Mouse (Mus musculus) erythroblast, embryonic 14.5 days (primary cell): Measurements from ENCODE around the gene Gm37240. TPM values are rescaled to one million over a fixed set of nuclear protein-coding genes. Genes with fewer than 3 reads are reported as not detected.

Experiments used
- H3K27me3 ChIP-seq: 2 replicates; pipeline ENCODE4 v1.6.1; 2012; ENCODE audit warnings: inconsistent platforms; ENCODE audit not compliant: control insufficient read depth
- H3K36me3 ChIP-seq: 2 replicates; pipeline ENCODE4 v1.6.1; 2012; ENCODE audit warnings: mild to moderate bottlenecking, inconsistent platforms; ENCODE audit not compliant: control insufficient read depth
- H3K4me1 ChIP-seq: 2 replicates; pipeline ENCODE4 v1.6.1; 2012; ENCODE audit warnings: inconsistent platforms; ENCODE audit not compliant: control insufficient read depth
- H3K4me3 ChIP-seq: replicated peaks from 2 replicates; pipeline ENCODE3; 2012; ENCODE audit warnings: moderate library complexity, mild to moderate bottlenecking, inconsistent platforms
- H3K9me3 ChIP-seq: 2 replicates; pipeline ENCODE4 v1.6.1; 2012; ENCODE audit warnings: low read length, inconsistent platforms, mixed read lengths; ENCODE audit not compliant: control insufficient read depth
- GATA1 ChIP-seq: IDR thresholded peaks from 2 replicates; pipeline ENCODE4 v1.6.1; 2012; ENCODE audit warnings: low read length, inconsistent platforms, mixed read lengths
- TAL1 ChIP-seq: IDR thresholded peaks from 3 replicates; pipeline ENCODE4 v1.6.1; 2012; ENCODE audit warnings: low read length, inconsistent platforms, mixed read lengths
- polyA plus RNA-seq: library from polyadenylated mRNA; stranded (reverse); fragments of >175 nt; gene quantifications from 2 replicates; pipeline ENCODE4 v1.2.3, GENCODE M21; 2012

Gm37240 gene
- polyA plus RNA-seq, 1 experiment = not detected

GRCm38 (mm10) chr3:85652727-85653665 lies 234.3 kb downstream of the Gm37240 start:
- H3K27me3 ChIP-seq = no peaks in the 10 kb centered on the region
- peaks cover 7% of the 10 kb centered on the region for H3K4me1 ChIP-seq
- no peak overlapping the region for H3K4me3 ChIP-seq
- no peaks in the 10 kb centered on the region for H3K9me3 ChIP-seq
- H3K36me3 ChIP-seq = peaks cover 11% of the 10 kb centered on the region
- TF ChIP-seq GATA1 (no peak), TAL1 (no peak)

DNA sequence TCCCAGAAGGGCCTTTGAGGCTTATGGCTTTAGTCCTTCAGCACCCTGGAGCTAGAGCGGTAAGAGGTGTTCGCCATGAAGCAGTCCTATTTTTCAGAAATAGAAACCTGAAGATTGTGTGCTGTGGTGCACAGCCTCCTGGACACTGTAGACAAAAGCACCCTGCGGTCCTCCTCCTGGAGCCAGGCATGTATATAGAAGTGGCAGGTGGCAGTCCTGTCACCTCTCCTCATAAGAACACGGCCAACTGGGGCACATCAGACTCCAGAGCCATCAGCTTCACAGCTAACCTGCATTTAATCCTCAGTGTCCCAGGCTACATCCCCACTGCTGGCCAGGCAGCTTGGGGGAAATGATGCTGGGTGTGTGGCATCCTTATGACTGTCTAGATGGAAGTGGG lies 238.1 kb downstream of the Gm37240 start:
- TF ChIP-seq GATA1 (no peak), TAL1 (no peak)
- Histone ChIP-seq H3K4me1 (peaks cover 7% of the 10 kb centered on the region), H3K9me3 (no peaks in the 10 kb centered on the region), H3K36me3 (peaks cover 11% of the 10 kb centered on the region), H3K27me3 (no peaks in the 10 kb centered on the region), H3K4me3 (no peak overlapping the region)

DNA sequence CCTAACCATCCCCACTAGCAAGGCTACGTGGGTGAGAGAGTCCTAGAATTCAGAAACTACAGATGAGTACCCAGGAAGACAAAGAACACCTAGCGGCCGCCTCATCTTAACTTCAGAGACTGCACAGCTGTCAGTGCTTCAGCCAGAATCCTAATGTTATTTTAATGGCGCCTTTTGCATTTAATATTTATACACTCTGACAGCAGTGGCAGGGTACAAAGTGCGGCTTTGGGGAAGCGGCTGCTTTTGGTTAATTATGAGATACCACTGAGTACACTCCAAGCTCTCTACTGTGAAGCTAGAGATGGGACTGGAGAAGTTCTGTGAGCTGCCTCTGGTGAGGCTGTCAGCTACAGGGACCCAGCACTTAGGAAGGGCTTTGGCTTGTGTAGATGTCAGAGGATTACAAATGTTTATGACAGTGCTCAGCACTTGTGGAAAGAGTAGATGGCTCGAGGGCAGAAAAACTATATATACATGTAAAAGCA lies 241.8 kb downstream of the Gm37240 start:
- H3K27me3 ChIP-seq = no peaks in the 10 kb centered on the region
- TF ChIP-seq TAL1 = no peak
- no peak for TF ChIP-seq GATA1

GRCm38 (mm10) chr3:85644814-85645213 lies 242.5 kb downstream of the Gm37240 start:
- TF ChIP-seq GATA1 (no peak), TAL1 (no peak)
- H3K36me3 ChIP-seq = peaks cover 4% of the 10 kb centered on the region

More for the DNA sequence above, 241.8 kb downstream of the Gm37240 start:
- Histone ChIP-seq H3K36me3 (peaks cover 4% of the 10 kb centered on the region), H3K9me3 (no peaks in the 10 kb centered on the region), H3K4me3 (no peak overlapping the region), H3K4me1 (no peaks in the 10 kb centered on the region)

GRCm38 (mm10) chr3:85641751-85642150 lies 245.6 kb downstream of the Gm37240 start:
- Histone ChIP-seq H3K27me3 (no peaks in the 10 kb centered on the region), H3K4me3 (no peak overlapping the region), H3K4me1 (no peaks in the 10 kb centered on the region), H3K9me3 (no peaks in the 10 kb centered on the region), H3K36me3 (peaks cover 10% of the 10 kb centered on the region)
- no peak for TF ChIP-seq TAL1
- TF ChIP-seq GATA1 = no peak

More at GRCm38 (mm10) chr3:85644814-85645213, 242.5 kb downstream of the Gm37240 start:
- Histone ChIP-seq H3K4me3 (no peak overlapping the region), H3K27me3 (no peaks in the 10 kb centered on the region), H3K4me1 (no peaks in the 10 kb centered on the region), H3K9me3 (no peaks in the 10 kb centered on the region)

GRCm38 (mm10) chr3:85636716-85637447 lies 250.4 kb downstream of the Gm37240 start:
- Histone ChIP-seq H3K4me3 (no peak overlapping the region), H3K9me3 (no peaks in the 10 kb centered on the region), H3K36me3 (peaks cover 10% of the 10 kb centered on the region), H3K27me3 (no peaks in the 10 kb centered on the region), H3K4me1 (no peaks in the 10 kb centered on the region)
- TF ChIP-seq GATA1 = no peak
- no peak for TF ChIP-seq TAL1

DNA sequence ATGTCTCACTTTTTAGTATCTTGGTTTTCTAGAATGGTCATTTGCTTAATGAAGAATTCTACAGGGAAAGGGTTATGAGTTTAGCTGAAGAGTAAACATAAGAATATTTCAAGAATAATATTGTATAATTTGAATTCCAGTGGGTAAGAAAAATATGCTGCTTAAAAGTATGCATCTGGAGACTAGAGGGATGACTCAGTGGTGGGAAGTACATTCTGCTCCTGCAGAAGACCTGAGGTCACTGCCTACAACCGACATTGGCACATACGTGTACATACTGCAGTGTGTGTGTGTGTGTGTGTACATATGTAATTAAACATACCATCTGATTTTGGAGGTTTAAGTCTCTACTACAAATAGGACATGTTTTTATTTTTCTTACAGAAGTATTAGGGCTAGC lies 251.7 kb downstream of the Gm37240 start:
- no peak overlapping the region for H3K4me3 ChIP-seq
- no peaks in the 10 kb centered on the region for H3K9me3 ChIP-seq
- H3K36me3 ChIP-seq = peaks cover 10% of the 10 kb centered on the region
- H3K27me3 ChIP-seq = no peaks in the 10 kb centered on the region
- no peaks in the 10 kb centered on the region for H3K4me1 ChIP-seq
- no peak for TF ChIP-seq GATA1
- TF ChIP-seq TAL1 = no peak

DNA sequence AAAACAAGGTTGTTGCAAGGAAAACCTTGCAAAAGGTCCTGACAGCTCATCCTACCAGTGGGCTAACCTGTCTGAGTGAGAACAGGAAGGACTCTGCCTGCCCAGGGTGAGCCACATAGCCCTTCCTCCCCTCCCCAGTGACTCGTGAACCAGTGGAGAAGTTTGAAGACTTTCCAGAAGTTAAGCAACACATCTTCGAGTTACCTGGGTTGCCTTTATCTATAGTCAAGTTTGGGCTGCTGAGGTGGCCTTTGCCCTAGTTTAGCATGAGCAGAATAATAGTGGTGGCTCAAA lies 252.2 kb downstream of the Gm37240 start:
- TF ChIP-seq GATA1 = no peak
- TF ChIP-seq TAL1 = no peak
- peaks cover 10% of the 10 kb centered on the region for H3K36me3 ChIP-seq
- no peak overlapping the region for H3K4me3 ChIP-seq
- no peaks in the 10 kb centered on the region for H3K9me3 ChIP-seq
- no peaks in the 10 kb centered on the region for H3K4me1 ChIP-seq
- H3K27me3 ChIP-seq = no peaks in the 10 kb centered on the region
